Mouse (Mus musculus): Measurements from ENCODE around the gene Il31. TPM values are rescaled to one million over a fixed set of nuclear protein-coding genes. Genes with fewer than 3 reads are reported as not detected.

Gene Il31
- polyA plus RNA-seq, 1 experiment: not detected

DNA sequence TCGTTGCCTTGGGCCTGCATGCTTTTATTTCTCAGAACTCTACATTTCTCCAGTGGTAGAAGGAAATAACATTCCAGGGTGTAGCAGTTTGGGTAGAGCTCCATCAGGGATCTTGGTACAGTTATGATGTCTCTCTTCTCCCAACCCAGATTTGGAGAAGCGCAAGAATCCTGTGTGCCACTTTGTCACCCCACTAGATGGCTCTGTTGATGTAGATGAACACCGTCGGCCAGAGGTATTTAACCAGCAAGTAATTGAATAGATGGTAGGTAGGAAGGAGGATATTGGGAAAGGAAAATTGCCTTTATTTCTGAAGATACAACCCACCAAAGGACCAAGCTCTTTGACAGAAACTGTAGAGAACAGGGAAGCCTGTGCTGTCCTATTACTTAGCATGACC is 48.6 kb downstream of the Il31 start:
- Histone ChIP-seq H3K4me1 (ENCODE audit: control insufficient read depth, insufficient read depth, low read length) (peaks cover 3% of the 10 kb centered on the region; the same call in 1 of the 2 replicates), H3K4me3 (ENCODE audit: insufficient read depth, low read length) (no peak overlapping the region), H3K27ac (ENCODE audit: insufficient read depth, low read length) (no peak overlapping the region)
- TF ChIP-seq POLR2A (IDR thresholded peaks at IDR 0.05; ENCODE audit: low read depth, low read length) (no peak), CTCF (IDR thresholded peaks at IDR 0.05; ENCODE audit: borderline replicate concordance, insufficient read depth, low read length) (no peak)

DNA sequence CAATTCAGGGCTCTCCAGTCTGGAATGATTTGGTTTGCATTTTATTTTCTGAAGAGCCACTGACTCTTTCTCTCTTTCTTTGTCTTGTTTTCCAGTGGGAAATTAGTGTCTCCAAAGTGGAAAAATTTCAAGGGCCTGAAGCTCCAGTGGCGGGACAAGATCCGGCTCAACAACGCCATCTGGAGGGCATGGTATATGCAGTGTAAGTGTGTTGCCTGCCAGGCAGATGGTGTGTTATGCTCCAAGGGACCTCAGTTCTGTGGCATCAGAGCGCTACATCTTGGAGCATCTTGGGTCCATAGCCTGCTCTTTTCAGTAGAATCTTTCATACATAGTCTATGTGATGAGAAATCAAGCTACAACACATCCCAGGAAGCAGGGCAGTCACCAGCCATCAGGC is 49.3 kb downstream of the Il31 start:
- Histone ChIP-seq H3K4me1 (ENCODE audit: control insufficient read depth, insufficient read depth, low read length) (peaks cover 4% of the 10 kb centered on the region; the same call in 1 of the 2 replicates), H3K4me3 (ENCODE audit: insufficient read depth, low read length) (no peak overlapping the region), H3K27ac (ENCODE audit: insufficient read depth, low read length) (no peak overlapping the region)
- TF ChIP-seq POLR2A (IDR thresholded peaks at IDR 0.05; ENCODE audit: low read depth, low read length) (no peak), CTCF (IDR thresholded peaks at IDR 0.05; ENCODE audit: borderline replicate concordance, insufficient read depth, low read length) (peak; percentile 15; the same call in 1 of the 2 replicates)

DNA sequence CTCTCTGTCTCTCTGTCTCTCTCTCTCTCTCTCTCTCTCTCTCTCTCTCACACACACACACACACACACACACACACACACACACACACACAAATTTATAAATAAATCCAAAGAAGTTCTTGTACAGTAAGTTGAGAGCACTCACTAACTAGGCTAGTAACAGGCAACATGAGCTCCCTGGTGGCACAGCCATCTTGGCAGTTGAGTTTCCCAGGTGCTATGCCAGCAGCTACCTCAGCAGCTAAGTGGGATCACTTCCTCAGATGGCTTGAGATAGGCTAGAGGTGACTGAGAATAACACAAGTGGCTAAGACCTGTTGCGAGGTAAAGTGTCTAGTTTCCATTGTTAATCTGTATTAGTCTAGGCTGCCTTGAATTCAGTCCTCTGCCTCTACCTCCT is 50.0 kb downstream of the Il31 start:
- H3K27ac ChIP-seq (ENCODE audit: insufficient read depth, low read length): no peak overlapping the region
- peaks cover 4% of the 10 kb centered on the region; the same call in 1 of the 2 replicates for H3K4me1 ChIP-seq (ENCODE audit: control insufficient read depth, insufficient read depth, low read length)
- no peak overlapping the region for H3K4me3 ChIP-seq (ENCODE audit: insufficient read depth, low read length)
- TF ChIP-seq POLR2A (IDR thresholded peaks at IDR 0.05; ENCODE audit: low read depth, low read length): no peak
- TF ChIP-seq CTCF (IDR thresholded peaks at IDR 0.05; ENCODE audit: borderline replicate concordance, insufficient read depth, low read length): no peak

DNA sequence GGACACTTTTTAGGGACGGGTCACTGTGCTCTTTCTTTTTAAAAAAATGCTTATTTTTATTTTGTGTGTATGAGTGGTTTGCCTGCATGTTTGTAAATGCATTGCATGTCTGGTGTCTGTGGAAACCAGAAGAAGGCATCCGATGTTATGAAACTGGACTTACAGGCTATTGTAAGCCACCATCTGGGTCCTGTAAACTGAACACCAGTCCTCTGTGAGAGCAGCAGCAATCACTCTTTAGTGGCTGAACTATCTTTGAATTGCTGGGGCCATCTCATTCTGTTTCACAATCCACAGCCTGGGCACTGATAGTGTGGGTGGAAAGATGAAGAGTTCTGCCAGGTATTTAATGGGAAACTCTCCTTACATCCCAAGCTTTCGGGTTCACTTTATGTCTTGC is 50.9 kb downstream of the Il31 start:
- Histone ChIP-seq H3K4me1 (ENCODE audit: control insufficient read depth, insufficient read depth, low read length) (peaks cover 4% of the 10 kb centered on the region; the same call in 1 of the 2 replicates), H3K4me3 (ENCODE audit: insufficient read depth, low read length) (no peak overlapping the region), H3K27ac (ENCODE audit: insufficient read depth, low read length) (no peak overlapping the region)
- no peak for TF ChIP-seq POLR2A (IDR thresholded peaks at IDR 0.05; ENCODE audit: low read depth, low read length)
- TF ChIP-seq CTCF (IDR thresholded peaks at IDR 0.05; ENCODE audit: borderline replicate concordance, insufficient read depth, low read length): no peak

DNA sequence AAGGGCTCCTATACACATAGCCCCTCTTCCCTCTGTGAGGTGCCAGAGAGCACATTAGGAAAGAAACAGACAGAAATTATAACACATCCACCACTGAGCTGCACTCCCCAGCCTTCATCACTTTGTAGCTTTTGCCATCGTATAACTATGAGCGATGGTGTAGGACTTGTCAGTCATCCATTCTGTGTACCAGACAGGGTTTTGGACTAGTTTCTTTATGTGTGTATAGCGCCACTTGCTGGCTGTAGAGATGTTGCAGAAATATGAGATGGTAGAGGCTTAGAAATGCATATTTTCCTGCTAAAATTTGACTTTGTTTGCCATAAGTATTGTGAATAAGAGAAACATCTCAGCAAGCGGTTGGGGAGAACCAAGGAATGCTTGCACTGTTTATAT is 52.5 kb downstream of the Il31 start:
- H3K4me3 ChIP-seq (ENCODE audit: insufficient read depth, low read length): no peak overlapping the region
- H3K27ac ChIP-seq (ENCODE audit: insufficient read depth, low read length): no peak overlapping the region
- H3K4me1 ChIP-seq (ENCODE audit: control insufficient read depth, insufficient read depth, low read length): peaks cover 9% of the 10 kb centered on the region
- TF ChIP-seq POLR2A (IDR thresholded peaks at IDR 0.05; ENCODE audit: low read depth, low read length) (no peak), CTCF (IDR thresholded peaks at IDR 0.05; ENCODE audit: borderline replicate concordance, insufficient read depth, low read length) (no peak)

DNA sequence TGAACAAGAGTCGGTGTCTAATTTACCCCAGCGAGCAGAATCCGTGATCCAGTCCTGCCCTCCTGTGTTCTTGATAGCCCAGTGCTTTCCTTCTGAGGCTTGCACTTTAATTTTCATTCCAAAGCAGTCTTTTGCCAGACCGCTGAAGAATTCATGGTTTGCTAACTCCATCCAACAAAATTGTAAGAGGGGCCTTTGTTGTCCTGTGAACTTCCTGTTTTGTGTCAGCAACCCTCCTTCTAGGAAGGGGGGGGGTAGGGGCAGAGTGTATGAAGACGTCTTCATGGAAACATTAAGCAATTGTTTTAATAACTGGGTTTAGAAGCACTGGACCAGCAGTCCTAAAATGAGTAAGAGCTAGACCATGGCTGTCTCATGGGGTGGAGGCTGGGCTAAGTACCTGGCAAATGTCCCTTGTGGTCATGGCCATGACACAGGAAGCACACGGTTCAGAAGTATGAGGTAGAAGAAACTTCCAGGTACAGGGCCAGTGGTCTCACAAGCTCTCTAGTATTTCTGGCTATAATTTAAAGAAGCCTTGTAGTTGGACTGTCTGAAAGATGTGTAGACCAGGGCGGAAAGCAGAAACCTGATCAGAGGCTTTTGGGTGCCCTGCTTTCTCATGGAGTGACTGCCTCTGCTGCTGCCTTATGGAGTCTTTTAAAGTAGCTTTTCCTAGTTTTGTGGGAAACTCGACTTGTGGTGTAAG is 53.1 kb downstream of the Il31 start:
- H3K4me1 ChIP-seq (ENCODE audit: control insufficient read depth, insufficient read depth, low read length): peaks cover 9% of the 10 kb centered on the region
- no peak overlapping the region for H3K4me3 ChIP-seq (ENCODE audit: insufficient read depth, low read length)
- H3K27ac ChIP-seq (ENCODE audit: insufficient read depth, low read length): no peak overlapping the region; the same call in 1 of the 2 replicates
- no peak for TF ChIP-seq CTCF (IDR thresholded peaks at IDR 0.05; ENCODE audit: borderline replicate concordance, insufficient read depth, low read length)
- no peak for TF ChIP-seq POLR2A (IDR thresholded peaks at IDR 0.05; ENCODE audit: low read depth, low read length)

DNA sequence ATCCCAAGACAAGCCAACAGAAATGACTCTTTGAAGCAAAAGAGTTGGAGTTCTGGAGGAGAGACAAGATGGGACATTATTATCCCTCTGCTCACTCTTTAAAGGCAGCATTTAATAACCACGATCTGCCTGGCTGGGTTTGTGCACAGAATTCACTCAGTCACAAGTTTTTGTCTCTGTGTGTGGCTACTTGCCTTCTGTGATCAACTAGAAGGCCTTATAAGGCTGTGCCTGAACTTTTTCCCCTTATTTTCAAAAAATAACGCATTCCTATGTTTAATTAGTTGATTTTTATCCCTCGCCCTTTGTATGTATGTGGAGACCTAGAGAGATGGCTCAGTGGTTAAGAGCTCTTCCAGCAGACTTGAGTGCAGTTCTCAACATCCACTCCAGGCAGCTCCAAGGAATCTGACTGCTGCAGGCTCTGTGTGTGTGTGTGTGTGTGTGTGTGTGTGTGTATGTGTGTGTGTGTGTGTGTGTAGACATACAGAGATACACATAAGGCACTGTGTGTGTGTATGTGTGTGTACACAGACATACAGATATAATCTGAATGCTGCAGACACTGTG is 56.9 kb downstream of the Il31 start:
- Histone ChIP-seq H3K4me1 (ENCODE audit: control insufficient read depth, insufficient read depth, low read length) (peaks cover 9% of the 10 kb centered on the region), H3K27ac (ENCODE audit: insufficient read depth, low read length) (no peak overlapping the region), H3K4me3 (ENCODE audit: insufficient read depth, low read length) (no peak overlapping the region)
- TF ChIP-seq POLR2A (IDR thresholded peaks at IDR 0.05; ENCODE audit: low read depth, low read length) (no peak), CTCF (IDR thresholded peaks at IDR 0.05; ENCODE audit: borderline replicate concordance, insufficient read depth, low read length) (no peak)

DNA sequence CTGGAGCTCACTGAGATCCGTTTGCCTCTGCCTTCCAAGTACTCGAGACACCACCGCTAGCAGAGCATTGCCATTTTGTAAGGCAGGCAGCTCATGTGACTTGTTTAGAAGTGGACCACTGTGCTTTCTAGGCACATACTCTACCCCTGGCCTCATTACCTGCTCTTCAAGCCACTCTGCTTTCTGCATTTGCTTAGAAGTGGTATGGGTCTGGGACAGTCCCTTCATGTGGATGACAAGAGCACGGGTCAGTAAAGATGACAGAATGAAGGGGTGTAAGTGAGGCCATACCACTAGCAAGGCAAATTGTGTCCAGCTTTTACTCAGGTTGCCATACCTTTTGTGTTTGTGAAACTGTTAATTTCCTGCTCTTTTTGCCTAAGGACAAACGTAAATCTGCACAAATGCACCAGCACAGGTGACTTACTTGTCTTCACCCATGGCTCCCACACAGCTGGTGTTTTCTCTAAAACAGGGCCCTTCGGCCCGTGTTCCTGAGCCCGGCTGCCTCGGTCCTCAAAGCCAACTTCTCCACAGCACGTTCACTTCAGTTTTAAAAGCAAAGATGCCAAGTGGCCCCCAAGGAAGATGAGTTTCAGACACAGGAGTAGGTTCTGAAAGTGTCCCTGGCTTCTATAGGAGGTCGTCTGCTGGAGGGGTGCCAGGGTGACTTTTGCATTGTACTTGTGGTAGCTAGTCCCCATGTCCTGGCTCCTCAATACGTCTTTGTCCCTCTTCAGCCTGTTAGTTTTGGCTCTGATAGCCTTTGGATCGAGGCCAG is 57.6 kb downstream of the Il31 start:
- no peak for TF ChIP-seq POLR2A (IDR thresholded peaks at IDR 0.05; ENCODE audit: low read depth, low read length)
- no peak for TF ChIP-seq CTCF (IDR thresholded peaks at IDR 0.05; ENCODE audit: borderline replicate concordance, insufficient read depth, low read length)
- H3K4me3 ChIP-seq (ENCODE audit: insufficient read depth, low read length): no peak overlapping the region
- no peak overlapping the region for H3K27ac ChIP-seq (ENCODE audit: insufficient read depth, low read length)
- H3K4me1 ChIP-seq (ENCODE audit: control insufficient read depth, insufficient read depth, low read length): peaks cover 9% of the 10 kb centered on the region

Other genes with a start within 250 kb of the Il31 start
- gene Wdr66, start 237.4 kb downstream of the Il31 start, polyA plus RNA-seq (2011; ENCODE audit: insufficient read length, low read depth, missing spikeins): 0.15 and 0.77 TPM in 2 replicates
- gene Bcl7a, start 145.7 kb downstream of the Il31 start, polyA plus RNA-seq (2011; ENCODE audit: insufficient read length, low read depth, missing spikeins): 9.9 and 11.2 TPM in 2 replicates
- 22.4 and 24.1 TPM in 2 replicates for gene Mlxip, start 94.7 kb downstream of the Il31 start, polyA plus RNA-seq (2011; ENCODE audit: insufficient read length, low read depth, missing spikeins)
- not detected in 2 replicates for gene Lrrc43, start 184 bp downstream of the Il31 start, polyA plus RNA-seq (2011; ENCODE audit: insufficient read length, low read depth, missing spikeins)
- not detected in 2 replicates for gene B3gnt4, start 21.0 kb upstream of the Il31 start, polyA plus RNA-seq (2011; ENCODE audit: insufficient read length, low read depth, missing spikeins)
- gene Diablo, start 34.7 kb upstream of the Il31 start, polyA plus RNA-seq (2011; ENCODE audit: insufficient read length, low read depth, missing spikeins): 43.1 and 51.4 TPM in 2 replicates
- gene Gm49027, start 36.0 kb upstream of the Il31 start, polyA plus RNA-seq (2011; ENCODE audit: insufficient read length, low read depth, missing spikeins): not detected in 2 replicates
- 20.5 and 25.6 TPM in 2 replicates for gene Vps33a, start 83.5 kb upstream of the Il31 start, polyA plus RNA-seq (2011; ENCODE audit: insufficient read length, low read depth, missing spikeins)
- 41.3 and 46.0 TPM in 2 replicates for gene Clip1, start 195.1 kb upstream of the Il31 start, polyA plus RNA-seq (2011; ENCODE audit: insufficient read length, low read depth, missing spikeins)
- 47.8 and 56.3 TPM in 2 replicates for gene Zcchc8, start 231.6 kb upstream of the Il31 start, polyA plus RNA-seq (2011; ENCODE audit: insufficient read length, low read depth, missing spikeins)